Mouse (Mus musculus): Measurements from ENCODE around the gene Anks1. TPM values are rescaled to one million over a fixed set of nuclear protein-coding genes. Genes with fewer than 3 reads are reported as not detected.

Gene Anks1
- polyA plus RNA-seq, 1 experiment from 2014 or later: 14.2 TPM

DNA sequence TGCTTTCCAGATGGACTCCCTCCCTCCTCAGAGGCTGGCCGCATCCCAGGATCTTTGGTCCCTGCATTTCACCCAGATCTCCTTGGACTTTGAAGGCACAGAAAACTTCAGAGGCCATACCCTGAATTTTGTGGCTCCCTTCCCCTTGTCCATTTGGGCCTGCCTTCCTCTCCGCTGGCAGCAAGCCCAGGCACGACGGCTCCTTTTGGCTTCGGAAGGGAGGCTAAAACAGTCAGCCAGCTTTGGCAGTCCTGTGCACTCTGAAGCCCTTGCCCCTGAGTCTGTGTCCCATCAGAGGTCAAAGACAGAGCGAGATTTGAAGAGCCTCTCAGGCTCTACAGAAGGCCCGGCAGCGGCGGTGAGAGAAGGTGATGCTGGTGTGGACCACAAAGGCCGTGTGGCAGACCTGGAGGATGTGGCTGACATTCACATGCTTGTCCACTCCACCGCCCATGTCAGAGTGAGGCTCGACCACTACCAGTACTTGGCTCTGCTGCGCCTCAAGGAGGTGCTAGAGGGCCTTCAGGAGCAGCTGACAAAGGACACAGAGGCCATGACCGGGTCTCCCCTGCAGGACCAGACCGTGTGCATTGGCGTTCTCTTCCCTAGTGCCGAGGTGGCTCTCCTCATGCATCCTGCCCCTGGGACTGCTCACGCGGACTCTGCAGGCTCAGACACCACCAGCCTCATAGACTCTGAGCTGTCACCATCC is 22.5 kb upstream of the Anks1 start:
- no peak overlapping the region for H3K4me3 ChIP-seq (ENCODE audit: low read length)
- H3K9me3 ChIP-seq (ENCODE audit: control insufficient read depth, low read length): no peaks in the 10 kb centered on the region
- no peak overlapping the region for H3K9ac ChIP-seq (ENCODE audit: low read depth, low read length)
- peaks cover 68% of the 10 kb centered on the region for H3K36me3 ChIP-seq (ENCODE audit: control insufficient read depth, insufficient read depth, low read length)
- WGBS: 88% methylated on average over 19 of the region's 19 CpGs
- no peak for ATAC-seq (ENCODE audit: low FRiP score, low TSS enrichment)
- no peaks in the 10 kb centered on the region for H3K27me3 ChIP-seq (ENCODE audit: control insufficient read depth, insufficient read depth, low read length)
- no peaks in the 10 kb centered on the region for H3K4me1 ChIP-seq (ENCODE audit: control insufficient read depth, insufficient read depth, low read length)
- no peak overlapping the region for H3K4me2 ChIP-seq (replicated peaks; ENCODE audit: low read depth, low read length)
- H3K27ac ChIP-seq (ENCODE audit: low read depth, low read length): no peak overlapping the region

DNA sequence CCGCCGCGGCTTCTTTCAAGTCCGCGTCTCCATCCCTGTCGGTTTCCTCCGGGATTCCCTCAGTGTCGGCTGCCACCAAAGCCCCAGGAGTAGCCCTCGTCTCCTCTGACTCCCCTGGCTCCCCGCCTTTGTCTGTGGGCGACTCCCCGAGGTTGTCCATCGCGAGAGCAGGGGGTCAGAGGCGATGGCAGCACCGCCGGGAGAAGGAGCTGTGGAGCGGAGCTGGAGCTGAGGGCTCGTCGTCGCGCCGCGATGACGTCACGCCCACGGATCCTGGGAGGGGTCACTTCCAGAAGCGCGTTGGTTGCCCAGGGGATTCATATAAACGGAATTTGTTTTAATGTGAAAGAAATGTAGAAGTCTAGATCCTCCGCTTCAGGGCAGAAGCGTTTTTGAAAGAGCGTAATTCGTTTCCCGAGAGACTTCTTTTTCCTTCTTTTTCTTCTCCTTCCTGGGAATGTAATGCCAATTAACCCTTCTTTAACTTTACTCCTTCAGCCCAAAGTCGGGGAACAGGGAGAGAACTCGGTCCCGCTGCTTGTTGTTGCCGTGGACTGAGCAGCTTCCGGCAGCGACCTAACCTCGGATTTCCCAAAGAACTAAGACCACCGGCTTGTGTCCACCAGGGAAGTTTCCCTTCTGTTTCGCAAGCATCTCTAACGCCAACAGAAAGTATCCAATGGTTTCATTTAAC is 1.4 kb upstream of the Anks1 start:
- WGBS: under 1% methylated on average over 45 of the region's 45 CpGs

GRCm38 (mm10) chr17:27908206-27908887 is 759 bp upstream of the Anks1 start:
- H3K4me1 ChIP-seq (ENCODE audit: control insufficient read depth, insufficient read depth, low read length): peaks cover 13% of the 10 kb centered on the region
- peak; percentile 4; the same call in 1 of the 2 replicates for ATAC-seq (ENCODE audit: low FRiP score, low TSS enrichment)
- under 1% methylated on average over 12 of the region's 12 CpGs for WGBS
- peak overlapping the region; percentile 94 for H3K4me2 ChIP-seq (replicated peaks; ENCODE audit: low read depth, low read length)
- no peaks in the 10 kb centered on the region for H3K27me3 ChIP-seq (ENCODE audit: control insufficient read depth, insufficient read depth, low read length)
- H3K9ac ChIP-seq (ENCODE audit: low read depth, low read length): peak overlapping the region; percentile 89
- peak overlapping the region; percentile 62 for H3K4me3 ChIP-seq (ENCODE audit: low read length)
- peaks cover 14% of the 10 kb centered on the region for H3K36me3 ChIP-seq (ENCODE audit: control insufficient read depth, insufficient read depth, low read length)
- H3K27ac ChIP-seq (ENCODE audit: low read depth, low read length): peak overlapping the region; percentile 81
- H3K9me3 ChIP-seq (ENCODE audit: control insufficient read depth, low read length): no peaks in the 10 kb centered on the region

More for the DNA sequence above, 1.4 kb upstream of the Anks1 start:
- Histone ChIP-seq H3K36me3 (ENCODE audit: control insufficient read depth, insufficient read depth, low read length) (peaks cover 21% of the 10 kb centered on the region), H3K27me3 (ENCODE audit: control insufficient read depth, insufficient read depth, low read length) (no peaks in the 10 kb centered on the region), H3K4me1 (ENCODE audit: control insufficient read depth, insufficient read depth, low read length) (peaks cover 13% of the 10 kb centered on the region), H3K9me3 (ENCODE audit: control insufficient read depth, low read length) (no peaks in the 10 kb centered on the region), H3K4me2 (replicated peaks; ENCODE audit: low read depth, low read length) (peak overlapping the region; percentile 94), H3K4me3 (ENCODE audit: low read length) (peak overlapping the region; percentile 62), H3K27ac (ENCODE audit: low read depth, low read length) (peak overlapping the region; percentile 1; the same call in 1 of the 2 replicates), H3K9ac (ENCODE audit: low read depth, low read length) (peak overlapping the region; percentile 89)
- peak; percentile 58 for ATAC-seq (ENCODE audit: low FRiP score, low TSS enrichment)

- peak; percentile 58 for ATAC-seq (ENCODE audit: low FRiP score, low TSS enrichment)
- Histone ChIP-seq H3K27ac (ENCODE audit: low read depth, low read length) (peak within 1 kb of the TSS; percentile 81), H3K9ac (ENCODE audit: low read depth, low read length) (peak within 1 kb of the TSS; percentile 89), H3K4me1 (ENCODE audit: control insufficient read depth, insufficient read depth, low read length) (peaks cover 13% of the 10 kb centered on the region), H3K27me3 (ENCODE audit: control insufficient read depth, insufficient read depth, low read length) (no peaks in the 10 kb centered on the region), H3K36me3 (ENCODE audit: control insufficient read depth, insufficient read depth, low read length) (peaks cover 4% of the 10 kb centered on the region; the same call in 1 of the 2 replicates), H3K4me2 (replicated peaks; ENCODE audit: low read depth, low read length) (peak within 1 kb of the TSS; percentile 94), H3K9me3 (ENCODE audit: control insufficient read depth, low read length) (no peaks in the 10 kb centered on the region), H3K4me3 (ENCODE audit: low read length) (peak within 1 kb of the TSS; percentile 62)
- WGBS: 2% methylated on average over 53 of the region's 53 CpGs
These were observed 755 bp downstream of the Anks1 start, which contains the start of gene Taf11 for GRCm38 (mm10) chr17:27909622-27910500. Taf11 (minus strand) TSS chr17:27909844.

DNA sequence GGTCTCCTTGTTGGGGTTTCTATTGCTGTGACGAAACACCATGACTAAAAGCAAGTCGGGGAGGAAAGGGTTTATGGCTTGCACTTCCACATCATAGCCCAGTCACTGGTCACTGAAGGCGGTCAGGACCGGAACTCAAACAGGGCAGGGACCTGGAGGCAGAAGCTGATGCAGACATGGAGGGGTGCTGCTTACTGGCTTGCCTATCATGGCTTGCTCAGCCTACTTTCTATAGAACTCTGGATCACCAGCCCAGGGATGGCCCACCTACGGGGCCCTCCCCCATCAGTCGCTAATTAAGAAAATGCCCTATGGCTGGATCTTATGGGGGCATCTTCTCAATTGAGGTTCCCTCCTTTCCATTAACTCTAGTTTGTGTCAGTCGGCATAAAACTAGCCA is 2.3 kb downstream of the Anks1 start:
- WGBS: 86% methylated on average over 7 of the region's 7 CpGs
- Histone ChIP-seq H3K36me3 (ENCODE audit: control insufficient read depth, insufficient read depth, low read length) (no peaks in the 10 kb centered on the region), H3K4me3 (ENCODE audit: low read length) (no peak overlapping the region), H3K27ac (ENCODE audit: low read depth, low read length) (no peak overlapping the region), H3K27me3 (ENCODE audit: control insufficient read depth, insufficient read depth, low read length) (no peaks in the 10 kb centered on the region), H3K4me1 (ENCODE audit: control insufficient read depth, insufficient read depth, low read length) (peaks cover 13% of the 10 kb centered on the region), H3K9ac (ENCODE audit: low read depth, low read length) (no peak overlapping the region), H3K4me2 (replicated peaks; ENCODE audit: low read depth, low read length) (no peak overlapping the region), H3K9me3 (ENCODE audit: control insufficient read depth, low read length) (no peaks in the 10 kb centered on the region)
- ATAC-seq (ENCODE audit: low FRiP score, low TSS enrichment): no peak

GRCm38 (mm10) chr17:27914742-27915141 is 5.6 kb downstream of the Anks1 start:
- Histone ChIP-seq H3K36me3 (ENCODE audit: control insufficient read depth, insufficient read depth, low read length) (no peaks in the 10 kb centered on the region), H3K4me3 (ENCODE audit: low read length) (no peak overlapping the region), H3K4me2 (replicated peaks; ENCODE audit: low read depth, low read length) (no peak overlapping the region), H3K9me3 (ENCODE audit: control insufficient read depth, low read length) (no peaks in the 10 kb centered on the region), H3K27ac (ENCODE audit: low read depth, low read length) (no peak overlapping the region), H3K4me1 (ENCODE audit: control insufficient read depth, insufficient read depth, low read length) (peaks cover 9% of the 10 kb centered on the region), H3K9ac (ENCODE audit: low read depth, low read length) (no peak overlapping the region), H3K27me3 (ENCODE audit: control insufficient read depth, insufficient read depth, low read length) (no peaks in the 10 kb centered on the region)
- WGBS: 56% methylated on average over 4 of the region's 4 CpGs
- ATAC-seq (ENCODE audit: low FRiP score, low TSS enrichment): no peak

DNA sequence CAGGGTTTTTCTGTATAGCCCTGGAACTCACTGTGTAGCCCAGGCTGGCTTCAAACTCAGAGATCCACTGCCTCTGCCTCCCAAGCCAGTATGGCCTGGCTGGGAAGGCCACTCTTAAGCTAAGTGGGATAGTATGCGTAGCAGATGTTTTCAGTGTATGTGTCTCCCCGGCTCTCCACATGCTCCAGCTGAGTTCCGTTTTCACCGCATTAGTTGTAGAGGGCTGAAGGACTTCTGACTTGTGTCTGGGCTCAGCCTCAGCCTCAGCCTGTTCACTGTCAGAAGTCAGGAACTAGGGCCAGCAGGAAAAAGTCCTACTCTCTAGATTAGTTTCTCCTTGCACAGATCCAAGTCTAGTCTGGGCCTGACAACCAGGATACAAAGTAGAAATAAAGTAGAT is 7.3 kb downstream of the Anks1 start:
- Histone ChIP-seq H3K9ac (ENCODE audit: low read depth, low read length) (no peak overlapping the region), H3K36me3 (ENCODE audit: control insufficient read depth, insufficient read depth, low read length) (no peaks in the 10 kb centered on the region), H3K4me2 (replicated peaks; ENCODE audit: low read depth, low read length) (no peak overlapping the region), H3K9me3 (ENCODE audit: control insufficient read depth, low read length) (no peaks in the 10 kb centered on the region), H3K4me1 (ENCODE audit: control insufficient read depth, insufficient read depth, low read length) (no peaks in the 10 kb centered on the region), H3K4me3 (ENCODE audit: low read length) (no peak overlapping the region), H3K27me3 (ENCODE audit: control insufficient read depth, insufficient read depth, low read length) (no peaks in the 10 kb centered on the region), H3K27ac (ENCODE audit: low read depth, low read length) (no peak overlapping the region)
- no peak for ATAC-seq (ENCODE audit: low FRiP score, low TSS enrichment)
- WGBS: 80% methylated on average over 4 of the region's 4 CpGs

- WGBS: 84% methylated on average over 4 of the region's 4 CpGs
- H3K4me1 ChIP-seq (ENCODE audit: control insufficient read depth, insufficient read depth, low read length): peaks cover 11% of the 10 kb centered on the region; the same call in 1 of the 2 replicates
- no peak overlapping the region for H3K27ac ChIP-seq (ENCODE audit: low read depth, low read length)
- H3K36me3 ChIP-seq (ENCODE audit: control insufficient read depth, insufficient read depth, low read length): no peaks in the 10 kb centered on the region
- no peaks in the 10 kb centered on the region for H3K27me3 ChIP-seq (ENCODE audit: control insufficient read depth, insufficient read depth, low read length)
- no peaks in the 10 kb centered on the region for H3K9me3 ChIP-seq (ENCODE audit: control insufficient read depth, low read length)
- no peak for ATAC-seq (ENCODE audit: low FRiP score, low TSS enrichment)
- no peak overlapping the region for H3K4me3 ChIP-seq (ENCODE audit: low read length)
- H3K4me2 ChIP-seq (replicated peaks; ENCODE audit: low read depth, low read length): no peak overlapping the region
- H3K9ac ChIP-seq (ENCODE audit: low read depth, low read length): no peak overlapping the region
These were observed 11.6 kb downstream of the Anks1 start for GRCm38 (mm10) chr17:27920676-27921075.
